Mouse (Mus musculus): Measurements from ENCODE around the gene Rinl. TPM values are rescaled to one million over a fixed set of nuclear protein-coding genes. Genes with fewer than 3 reads are reported as not detected.

Gene Rinl
- 1.9 and 2.5 TPM in 2 replicates for polyA plus RNA-seq (2014; fragmentation: Nextera tagmentation; extraction: Ambion mirVana)

DNA sequence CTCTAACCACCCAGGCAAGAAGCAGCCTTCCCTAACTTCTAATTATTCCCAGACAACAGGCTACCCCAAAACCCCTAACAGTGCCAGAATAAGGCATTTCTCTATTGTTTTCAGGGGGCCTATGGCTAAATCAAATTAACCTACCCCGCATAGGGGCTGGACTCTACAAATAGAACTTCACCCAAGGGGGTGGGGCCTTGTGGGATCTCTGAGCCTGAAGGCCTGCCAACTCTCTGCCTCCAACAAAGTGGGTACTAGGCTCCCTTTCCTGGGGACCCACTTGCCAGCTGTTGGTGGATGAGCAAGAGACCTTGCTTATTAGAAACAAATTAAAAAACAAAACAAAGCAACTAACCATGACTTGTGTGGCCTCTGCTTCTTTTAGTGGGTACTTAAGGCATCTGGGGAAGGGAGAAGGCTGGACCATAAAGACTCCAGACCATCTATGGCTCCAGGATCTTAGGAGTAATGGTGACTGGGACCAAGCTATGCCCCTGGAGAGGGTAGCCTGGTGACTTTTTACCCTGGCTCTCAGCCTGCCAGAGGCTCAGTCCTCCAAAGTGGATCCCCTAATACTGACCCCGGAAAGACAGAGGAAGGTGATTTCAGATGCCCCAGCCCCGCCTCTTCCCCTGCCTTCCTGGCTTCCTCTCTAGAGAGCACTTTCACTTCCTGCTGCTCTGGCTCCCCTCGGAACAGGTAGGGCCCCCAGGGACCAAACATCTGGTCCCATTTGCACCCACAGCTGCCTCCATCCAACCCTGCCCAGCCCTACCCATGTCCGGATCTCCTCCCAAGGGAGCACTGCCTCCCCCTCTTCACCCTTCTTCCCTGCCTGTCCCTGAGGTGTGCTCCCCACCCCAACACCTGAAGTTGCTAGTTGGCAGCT lies at the start of gene Rinl:
Rinl (plus strand) TSS at position 663 of the 889 bp plus-strand sequence.
- Histone ChIP-seq H3K27ac (ENCODE audit: low read depth, low read length) (no peak within 1 kb of the TSS), H3K9ac (ENCODE audit: low read length) (no peak within 1 kb of the TSS), H3K36me3 (ENCODE audit: control insufficient read depth, insufficient read depth, low read length) (no peaks in the 10 kb centered on the region), H3K27me3 (ENCODE audit: control insufficient read depth, insufficient read depth, low read length) (no peaks in the 10 kb centered on the region), H3K4me2 (no peak within 1 kb of the TSS), H3K4me1 (ENCODE audit: control insufficient read depth, insufficient read depth, low read length) (no peaks in the 10 kb centered on the region), H3K4me3 (ENCODE audit: low read depth, low read length) (no peak within 1 kb of the TSS), H3K9me3 (ENCODE audit: control insufficient read depth, low read length) (no peaks in the 10 kb centered on the region)
- DNase-seq (ENCODE audit: low spot score, missing footprints) (no peak), ATAC-seq (ENCODE audit: low FRiP score) (no peak)
- 74% methylated on average over 5 of the region's 5 CpGs for WGBS

DNA sequence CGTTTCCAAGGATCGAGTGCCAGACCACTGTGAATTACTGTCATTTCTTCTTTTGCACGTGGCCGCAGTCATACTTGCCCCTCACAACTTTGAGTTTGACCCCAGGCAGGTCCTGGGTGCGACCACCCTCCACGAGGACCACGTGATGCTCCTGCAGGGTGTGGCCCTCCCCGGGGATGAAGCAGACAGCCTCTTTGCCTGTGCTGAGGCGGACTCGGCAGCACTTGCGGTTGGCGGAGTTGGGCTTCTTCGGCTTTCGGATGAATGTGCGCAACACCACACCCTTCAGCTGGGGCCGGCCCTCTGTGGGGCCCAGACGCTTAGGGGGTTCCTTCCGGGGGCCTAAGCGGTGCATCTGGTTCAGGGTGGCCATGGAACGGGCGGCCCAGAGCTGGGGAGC lies 48.9 kb upstream of the Rinl start:
- ATAC-seq (ENCODE audit: low FRiP score) = no peak

DNA sequence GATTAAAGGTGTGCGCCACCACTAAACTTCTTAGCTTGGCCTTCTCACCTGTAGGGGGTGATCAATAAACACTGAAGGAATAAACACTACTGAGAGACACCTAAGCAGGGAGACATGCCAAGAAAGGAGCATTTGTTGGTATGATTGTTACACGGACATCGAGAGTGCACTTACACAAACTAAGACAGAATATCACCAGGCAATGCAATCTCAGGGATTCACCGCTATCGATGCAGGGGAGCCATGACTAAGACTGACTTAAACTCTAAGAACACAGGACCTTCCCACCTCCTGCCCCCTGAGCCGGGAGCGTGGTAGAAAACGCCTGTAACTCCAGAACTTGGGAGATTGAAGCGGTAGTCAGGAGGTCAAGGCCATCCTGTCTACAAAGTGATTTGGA lies 47.8 kb upstream of the Rinl start:
- Histone ChIP-seq H3K27ac (ENCODE audit: low read depth, low read length) (no peak overlapping the region), H3K4me3 (ENCODE audit: low read depth, low read length) (peak overlapping the region; percentile 50), H3K4me1 (ENCODE audit: control insufficient read depth, insufficient read depth, low read length) (peaks cover 10% of the 10 kb centered on the region), H3K4me2 (peak overlapping the region; percentile 84), H3K27me3 (ENCODE audit: control insufficient read depth, insufficient read depth, low read length) (no peaks in the 10 kb centered on the region), H3K9me3 (ENCODE audit: control insufficient read depth, low read length) (no peaks in the 10 kb centered on the region), H3K36me3 (ENCODE audit: control insufficient read depth, insufficient read depth, low read length) (peaks cover 3% of the 10 kb centered on the region; the same call in 1 of the 2 replicates), H3K9ac (ENCODE audit: low read length) (peak overlapping the region; percentile 73)
- no peak for ATAC-seq (ENCODE audit: low FRiP score)
- 48% methylated on average over 9 of the region's 9 CpGs for WGBS
- no peak for DNase-seq (ENCODE audit: low spot score, missing footprints)

More for the DNA sequence above, 48.9 kb upstream of the Rinl start:
- Histone ChIP-seq H3K27ac (ENCODE audit: low read depth, low read length) (no peak overlapping the region), H3K36me3 (ENCODE audit: control insufficient read depth, insufficient read depth, low read length) (0 out of 2 replicates have a peak, but pooled peaks cover 3% of the 10 kb centered on the region), H3K4me3 (ENCODE audit: low read depth, low read length) (no peak overlapping the region), H3K9me3 (ENCODE audit: control insufficient read depth, low read length) (no peaks in the 10 kb centered on the region), H3K4me1 (ENCODE audit: control insufficient read depth, insufficient read depth, low read length) (peaks cover 10% of the 10 kb centered on the region), H3K27me3 (ENCODE audit: control insufficient read depth, insufficient read depth, low read length) (no peaks in the 10 kb centered on the region), H3K9ac (ENCODE audit: low read length) (no peak overlapping the region), H3K4me2 (no peak overlapping the region)
- WGBS = 95% methylated on average over 21 of the region's 21 CpGs
- DNase-seq (ENCODE audit: low spot score, missing footprints) = peak; percentile 35

DNA sequence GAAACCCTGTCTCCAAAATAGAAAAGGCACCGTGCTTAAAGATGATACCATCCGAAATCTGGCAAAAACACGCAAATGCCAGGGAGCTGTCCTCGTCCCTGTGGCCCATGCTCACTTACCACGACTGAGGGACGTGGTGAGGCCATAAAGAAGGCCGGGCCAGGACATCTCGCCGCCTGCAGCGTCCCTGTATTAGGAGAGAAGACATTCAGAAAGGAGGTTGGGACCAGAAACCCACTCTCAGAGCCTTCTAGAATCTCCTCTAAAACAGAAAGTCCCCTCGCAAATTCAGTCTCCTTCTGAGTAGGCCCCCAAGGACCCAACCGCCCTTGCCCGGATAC lies 47.4 kb upstream of the Rinl start:
- DNase-seq (ENCODE audit: low spot score, missing footprints) (no peak), ATAC-seq (ENCODE audit: low FRiP score) (peak; percentile 30)
- Histone ChIP-seq H3K9me3 (ENCODE audit: control insufficient read depth, low read length) (no peaks in the 10 kb centered on the region), H3K36me3 (ENCODE audit: control insufficient read depth, insufficient read depth, low read length) (peaks cover 5% of the 10 kb centered on the region; the same call in 1 of the 2 replicates), H3K4me2 (peak overlapping the region; percentile 84), H3K27ac (ENCODE audit: low read depth, low read length) (no peak overlapping the region), H3K4me1 (ENCODE audit: control insufficient read depth, insufficient read depth, low read length) (peaks cover 10% of the 10 kb centered on the region), H3K9ac (ENCODE audit: low read length) (peak overlapping the region; percentile 73), H3K27me3 (ENCODE audit: control insufficient read depth, insufficient read depth, low read length) (no peaks in the 10 kb centered on the region), H3K4me3 (ENCODE audit: low read depth, low read length) (peak overlapping the region; percentile 50)
- 2% methylated on average over 13 of the region's 13 CpGs for WGBS

DNA sequence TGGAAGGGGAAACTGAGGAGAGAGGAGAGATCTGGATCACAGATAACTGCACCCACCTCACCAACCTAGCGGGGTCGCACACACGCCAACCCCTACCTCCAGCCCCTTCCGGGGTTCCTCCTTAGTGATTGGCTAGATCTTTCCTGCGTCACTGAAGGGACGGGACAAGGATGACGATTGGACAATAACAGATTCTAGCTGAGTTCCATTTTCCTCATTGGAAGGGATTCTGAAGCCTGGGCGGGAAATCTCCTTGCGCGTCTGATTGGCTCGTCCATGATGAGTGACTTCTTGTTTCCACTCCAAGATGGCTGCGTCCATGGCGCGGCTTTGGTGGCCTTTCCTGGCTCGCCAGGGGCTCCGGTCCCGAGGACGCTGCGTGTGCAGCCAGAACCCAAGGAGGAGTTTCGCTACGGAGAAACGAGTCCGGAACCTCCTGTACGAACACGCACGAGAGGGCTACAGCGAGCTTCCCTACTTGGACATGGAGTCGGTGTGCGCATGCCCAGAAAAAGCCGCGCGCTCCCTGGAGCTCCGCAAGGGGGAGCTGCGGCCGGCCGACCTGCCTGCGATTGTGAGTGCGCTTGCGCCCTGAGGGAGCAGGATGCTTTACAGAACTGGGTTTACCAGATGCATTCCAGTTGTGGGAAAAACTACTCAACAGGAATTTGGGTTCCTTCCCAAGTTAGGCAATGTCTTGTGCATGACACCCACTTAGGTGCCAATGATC lies 46.9 kb upstream of the Rinl start, which contains the start of the genes Mrps12 and Sars2:
Mrps12 (minus strand) TSS at position 112 of the 730 bp plus-strand sequence.
Sars2 (plus strand) TSS at position 284 of the 730 bp plus-strand sequence.
- Histone ChIP-seq H3K9ac (ENCODE audit: low read length) (peak within 1 kb of the TSS; percentile 73), H3K36me3 (ENCODE audit: control insufficient read depth, insufficient read depth, low read length) (peaks cover 5% of the 10 kb centered on the region; the same call in 1 of the 2 replicates), H3K27me3 (ENCODE audit: control insufficient read depth, insufficient read depth, low read length) (no peaks in the 10 kb centered on the region), H3K27ac (ENCODE audit: low read depth, low read length) (peak within 1 kb of the TSS; percentile 22; the same call in 1 of the 2 replicates), H3K9me3 (ENCODE audit: control insufficient read depth, low read length) (no peaks in the 10 kb centered on the region), H3K4me3 (ENCODE audit: low read depth, low read length) (peak within 1 kb of the TSS; percentile 50), H3K4me2 (peak within 1 kb of the TSS; percentile 84), H3K4me1 (ENCODE audit: control insufficient read depth, insufficient read depth, low read length) (peaks cover 10% of the 10 kb centered on the region)
- peak; percentile 99 for DNase-seq (ENCODE audit: low spot score, missing footprints)
- 0% methylated on average over 39 of the region's 39 CpGs for WGBS
- ATAC-seq (ENCODE audit: low FRiP score) = peak; percentile 99

DNA sequence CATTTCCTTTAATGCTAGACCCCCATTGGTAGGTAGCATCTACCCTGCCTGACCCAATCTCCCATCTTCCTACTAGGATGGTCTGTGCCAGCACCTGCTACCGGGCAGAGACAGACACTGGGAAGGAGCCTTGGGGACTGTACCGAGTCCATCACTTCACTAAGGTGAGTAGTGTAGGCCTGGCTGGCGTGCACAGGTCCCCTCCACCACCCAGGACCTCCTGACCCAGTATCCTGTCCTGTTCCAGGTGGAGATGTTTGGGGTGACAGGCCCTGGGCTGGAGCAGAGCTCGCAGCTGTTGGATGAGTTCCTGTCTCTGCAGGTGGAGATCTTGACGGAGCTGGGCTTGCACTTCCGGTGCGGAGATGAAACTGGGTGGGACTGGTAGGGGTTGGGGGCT lies 38.8 kb upstream of the Rinl start:
- H3K4me3 ChIP-seq (ENCODE audit: low read depth, low read length) = no peak overlapping the region
- H3K4me1 ChIP-seq (ENCODE audit: control insufficient read depth, insufficient read depth, low read length) = no peaks in the 10 kb centered on the region
- DNase-seq (ENCODE audit: low spot score, missing footprints) = no peak
- no peak overlapping the region for H3K4me2 ChIP-seq
- WGBS = 96% methylated on average over 7 of the region's 7 CpGs
- H3K9ac ChIP-seq (ENCODE audit: low read length) = no peak overlapping the region
- ATAC-seq (ENCODE audit: low FRiP score) = no peak
- H3K27me3 ChIP-seq (ENCODE audit: control insufficient read depth, insufficient read depth, low read length) = no peaks in the 10 kb centered on the region
- no peaks in the 10 kb centered on the region for H3K9me3 ChIP-seq (ENCODE audit: control insufficient read depth, low read length)
- no peak overlapping the region for H3K27ac ChIP-seq (ENCODE audit: low read depth, low read length)
- peaks cover 13% of the 10 kb centered on the region for H3K36me3 ChIP-seq (ENCODE audit: control insufficient read depth, insufficient read depth, low read length)

DNA sequence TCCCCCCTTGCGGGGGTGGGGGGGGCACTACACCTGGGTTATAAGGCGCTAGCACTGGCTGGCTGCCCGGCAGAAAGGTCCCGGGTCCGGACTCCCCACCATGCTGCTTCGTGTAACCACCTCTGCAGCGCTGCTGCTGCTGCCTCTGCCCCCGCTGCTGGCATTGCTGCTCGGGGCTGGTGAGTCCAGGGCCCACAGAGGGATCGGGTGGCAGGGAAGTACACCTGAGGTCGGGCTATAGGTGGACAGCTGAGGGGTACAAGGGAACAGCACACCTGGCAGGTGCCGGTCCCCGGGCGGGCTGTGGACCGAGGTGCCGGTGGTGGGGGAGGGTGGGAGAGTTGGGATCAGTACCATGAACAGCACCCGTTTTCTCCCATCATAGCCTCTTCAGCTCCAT lies 32.7 kb upstream of the Rinl start, which contains the start of gene Ccer2:
Ccer2 (plus strand) TSS at position 96 of the 400 bp plus-strand sequence.
- DNase-seq (ENCODE audit: low spot score, missing footprints) = no peak
- H3K4me2 ChIP-seq = peak within 1 kb of the TSS; percentile 30; the same call in 1 of the 2 replicates
- H3K4me1 ChIP-seq (ENCODE audit: control insufficient read depth, insufficient read depth, low read length) = peaks cover 6% of the 10 kb centered on the region
- peak; percentile 19; the same call in 1 of the 2 replicates for ATAC-seq (ENCODE audit: low FRiP score)
- peaks cover 9% of the 10 kb centered on the region for H3K27me3 ChIP-seq (ENCODE audit: control insufficient read depth, insufficient read depth, low read length)
- H3K9me3 ChIP-seq (ENCODE audit: control insufficient read depth, low read length) = no peaks in the 10 kb centered on the region
- H3K4me3 ChIP-seq (ENCODE audit: low read depth, low read length) = no peak within 1 kb of the TSS
- H3K36me3 ChIP-seq (ENCODE audit: control insufficient read depth, insufficient read depth, low read length) = peaks cover 13% of the 10 kb centered on the region
- 4% methylated on average over 17 of the region's 17 CpGs for WGBS
- H3K9ac ChIP-seq (ENCODE audit: low read length) = 0 out of 2 replicates have a peak within 1 kb of the TSS, but pooled peaks have one; percentile 9
- no peak within 1 kb of the TSS for H3K27ac ChIP-seq (ENCODE audit: low read depth, low read length)

DNA sequence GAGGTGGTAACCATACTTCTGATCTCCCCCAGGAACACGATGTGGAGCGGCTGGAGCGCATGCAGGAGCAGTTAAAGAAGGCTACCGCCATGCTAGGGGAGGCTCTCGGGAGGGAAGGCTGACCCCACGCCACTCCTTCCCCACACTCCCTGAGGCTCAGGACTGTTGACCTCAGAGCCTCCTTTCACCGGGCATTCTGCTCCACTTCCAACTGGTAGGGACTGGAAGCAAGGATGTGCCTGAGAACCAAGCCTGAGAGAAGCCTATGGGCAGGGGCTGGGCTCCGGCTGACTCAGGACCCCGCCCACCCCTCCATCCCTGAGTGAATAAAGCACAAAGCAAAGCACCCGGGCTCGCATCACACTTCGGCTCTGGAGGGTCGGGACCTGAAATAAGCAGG lies 30.1 kb upstream of the Rinl start:
- H3K27ac ChIP-seq (ENCODE audit: low read depth, low read length) = no peak overlapping the region
- H3K27me3 ChIP-seq (ENCODE audit: control insufficient read depth, insufficient read depth, low read length) = peaks cover 9% of the 10 kb centered on the region
- H3K4me1 ChIP-seq (ENCODE audit: control insufficient read depth, insufficient read depth, low read length) = peaks cover 6% of the 10 kb centered on the region
- peaks cover 6% of the 10 kb centered on the region for H3K36me3 ChIP-seq (ENCODE audit: control insufficient read depth, insufficient read depth, low read length)
- no peak overlapping the region for H3K4me3 ChIP-seq (ENCODE audit: low read depth, low read length)
- H3K4me2 ChIP-seq = no peak overlapping the region
- H3K9me3 ChIP-seq (ENCODE audit: control insufficient read depth, low read length) = no peaks in the 10 kb centered on the region
- H3K9ac ChIP-seq (ENCODE audit: low read length) = no peak overlapping the region
- 82% methylated on average over 13 of the region's 13 CpGs for WGBS
- no peak for ATAC-seq (ENCODE audit: low FRiP score)
- no peak for DNase-seq (ENCODE audit: low spot score, missing footprints)

Data from midbrain, embryonic 11.5 days (tissue).